Mouse (Mus musculus): ENCODE measurements at regions not wholly inside any gene's neighbourhood (a gene's known extent, or its start where the extent isn't known, plus 50 kb on each side); places are given as distances from the start of the nearest gene placed in this dataset.
A peak's percentile ranks its signal among the peaks of the same experiment; 100 is the strongest.

DNA sequence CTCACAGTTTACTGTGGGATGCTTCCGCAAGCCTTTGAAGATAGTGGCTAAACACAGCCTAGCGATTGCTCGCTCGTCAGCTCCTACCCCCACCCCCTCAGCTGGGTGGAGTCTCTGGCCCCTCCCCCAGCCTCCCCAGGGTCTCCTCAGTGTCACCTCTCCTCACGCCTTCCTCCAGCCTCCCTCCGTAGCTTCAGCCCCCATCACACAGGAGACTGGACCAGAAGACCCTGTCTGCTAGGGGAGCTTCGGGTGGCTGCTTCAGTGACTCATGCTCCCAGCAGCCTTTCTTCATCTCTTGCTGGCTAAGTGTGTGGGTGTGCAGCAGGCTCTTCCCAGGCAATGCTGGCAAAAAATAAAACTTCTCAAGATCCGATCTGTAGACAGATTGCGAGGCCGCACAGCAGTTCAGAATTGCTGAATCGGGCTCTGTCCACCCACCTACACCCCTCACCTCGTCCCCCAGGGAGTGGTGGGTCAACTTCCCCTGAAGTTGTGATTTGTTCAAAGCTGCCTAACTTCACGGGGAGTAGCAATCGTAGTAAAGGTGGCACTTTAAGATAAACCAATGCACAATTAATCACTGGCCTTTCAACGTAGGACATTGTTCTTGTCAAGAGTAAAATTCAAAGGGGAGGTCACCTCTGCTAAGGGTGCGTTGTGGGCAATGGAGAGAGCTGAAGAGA, 61.2 kb upstream of the Ankrd28 start:
- Histone ChIP-seq H3K9ac (ENCODE audit: low read depth, low read length) (no peak overlapping the region), H3K27ac (ENCODE audit: low read length) (no peak overlapping the region)

GRCm38 (mm10) chr14:31892186-31892510, 61.7 kb upstream of the Ankrd28 start:
- H3K4me1 ChIP-seq (ENCODE audit: control insufficient read depth, insufficient read depth, low read length): peaks cover 7% of the 10 kb centered on the region
- H3K9me3 ChIP-seq (replicated peaks; ENCODE audit: control insufficient read depth, low read length, poor library complexity, severe bottlenecking): no peaks in the 10 kb centered on the region
- no peak overlapping the region for H3K9ac ChIP-seq (ENCODE audit: low read depth, low read length)
- no peak for ATAC-seq
- H3K4me2 ChIP-seq (ENCODE audit: low read length): no peak overlapping the region
- no peak overlapping the region for H3K27ac ChIP-seq (ENCODE audit: low read length)
- 15% methylated on average over 6 of the region's 6 CpGs for WGBS
- H3K36me3 ChIP-seq (ENCODE audit: control insufficient read depth, insufficient read depth, low read length): no peaks in the 10 kb centered on the region
- H3K4me3 ChIP-seq (ENCODE audit: low read depth, low read length): no peak overlapping the region
- H3K27me3 ChIP-seq (ENCODE audit: control insufficient read depth, insufficient read depth, low read depth, low read length): no peaks in the 10 kb centered on the region

More for the DNA sequence above, 61.2 kb upstream of the Ankrd28 start:
- H3K9me3 ChIP-seq (replicated peaks; ENCODE audit: control insufficient read depth, low read length, poor library complexity, severe bottlenecking): no peaks in the 10 kb centered on the region
- no peaks in the 10 kb centered on the region for H3K36me3 ChIP-seq (ENCODE audit: control insufficient read depth, insufficient read depth, low read length)
- ATAC-seq: no peak; the same call in 1 of the 2 replicates
- no peak overlapping the region; the same call in 1 of the 2 replicates for H3K4me3 ChIP-seq (ENCODE audit: low read depth, low read length)
- peak overlapping the region; percentile 45 for H3K4me2 ChIP-seq (ENCODE audit: low read length)
- no peaks in the 10 kb centered on the region for H3K27me3 ChIP-seq (ENCODE audit: control insufficient read depth, insufficient read depth, low read depth, low read length)
- 7% methylated on average over 16 of the region's 16 CpGs for WGBS
- H3K4me1 ChIP-seq (ENCODE audit: control insufficient read depth, insufficient read depth, low read length): peaks cover 7% of the 10 kb centered on the region

DNA sequence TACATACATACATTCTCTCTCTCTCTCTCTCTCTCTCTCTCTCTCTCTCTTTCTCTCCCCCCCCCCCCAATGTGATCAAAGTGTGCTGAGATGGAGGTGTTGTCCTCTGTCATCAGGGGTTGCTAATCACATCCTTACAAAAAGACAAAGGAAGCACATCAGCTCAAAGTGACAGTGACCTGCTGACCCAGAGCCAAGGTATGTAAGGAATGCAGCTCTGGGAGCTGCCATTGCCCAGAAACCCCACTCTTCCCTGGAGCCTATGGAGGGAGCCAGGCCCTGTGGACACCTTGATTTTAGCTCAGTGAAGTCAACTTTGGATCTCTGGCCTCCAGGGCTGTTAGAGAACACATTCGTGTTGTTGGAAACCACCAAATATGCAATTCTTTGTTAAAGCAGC, 66.0 kb upstream of the Ankrd28 start:
- Histone ChIP-seq H3K4me3 (ENCODE audit: low read depth, low read length) (no peak overlapping the region), H3K27me3 (ENCODE audit: control insufficient read depth, insufficient read depth, low read depth, low read length) (no peaks in the 10 kb centered on the region), H3K36me3 (ENCODE audit: control insufficient read depth, insufficient read depth, low read length) (no peaks in the 10 kb centered on the region), H3K9me3 (replicated peaks; ENCODE audit: control insufficient read depth, low read length, poor library complexity, severe bottlenecking) (no peaks in the 10 kb centered on the region), H3K9ac (ENCODE audit: low read depth, low read length) (no peak overlapping the region), H3K27ac (ENCODE audit: low read length) (no peak overlapping the region), H3K4me2 (ENCODE audit: low read length) (no peak overlapping the region), H3K4me1 (ENCODE audit: control insufficient read depth, insufficient read depth, low read length) (peaks cover under 1% of the 10 kb centered on the region; the same call in 1 of the 2 replicates)
- WGBS: 76% methylated on average over 1 of the region's 1 CpGs
- no peak for ATAC-seq

GRCm38 (mm10) chr14:31899504-31899903, 69.1 kb upstream of the Ankrd28 start:
- Histone ChIP-seq H3K4me1 (ENCODE audit: control insufficient read depth, insufficient read depth, low read length) (no peaks in the 10 kb centered on the region), H3K4me2 (ENCODE audit: low read length) (no peak overlapping the region), H3K27ac (ENCODE audit: low read length) (no peak overlapping the region), H3K9me3 (replicated peaks; ENCODE audit: control insufficient read depth, low read length, poor library complexity, severe bottlenecking) (no peaks in the 10 kb centered on the region), H3K9ac (ENCODE audit: low read depth, low read length) (no peak overlapping the region), H3K36me3 (ENCODE audit: control insufficient read depth, insufficient read depth, low read length) (no peaks in the 10 kb centered on the region), H3K4me3 (ENCODE audit: low read depth, low read length) (no peak overlapping the region), H3K27me3 (ENCODE audit: control insufficient read depth, insufficient read depth, low read depth, low read length) (no peaks in the 10 kb centered on the region)
- 41% methylated on average over 8 of the region's 8 CpGs for WGBS
- no peak for ATAC-seq

DNA sequence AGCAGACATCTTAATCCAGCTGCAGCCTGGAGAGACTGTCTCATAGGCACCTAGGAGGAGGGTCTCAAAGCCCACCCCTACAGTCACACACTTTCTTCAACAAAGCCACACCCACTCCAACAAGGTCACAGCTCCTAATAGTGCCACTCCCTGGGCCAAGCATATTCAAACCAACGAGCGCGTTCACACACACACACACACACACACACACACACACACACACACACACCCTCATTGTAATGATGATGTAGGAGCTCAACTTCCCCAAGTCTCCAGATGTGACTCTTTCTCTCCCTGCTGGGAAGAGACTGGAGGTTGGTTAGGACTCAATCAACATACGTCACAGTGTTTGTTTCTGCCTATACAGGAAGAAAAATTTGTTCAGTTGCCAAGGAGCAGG, 69.5 kb upstream of the Ankrd28 start:
- 66% methylated on average over 4 of the region's 4 CpGs for WGBS
- H3K9ac ChIP-seq (ENCODE audit: low read depth, low read length): no peak overlapping the region
- H3K4me2 ChIP-seq (ENCODE audit: low read length): no peak overlapping the region
- no peaks in the 10 kb centered on the region for H3K9me3 ChIP-seq (replicated peaks; ENCODE audit: control insufficient read depth, low read length, poor library complexity, severe bottlenecking)
- no peak for ATAC-seq
- no peaks in the 10 kb centered on the region for H3K27me3 ChIP-seq (ENCODE audit: control insufficient read depth, insufficient read depth, low read depth, low read length)
- no peaks in the 10 kb centered on the region for H3K4me1 ChIP-seq (ENCODE audit: control insufficient read depth, insufficient read depth, low read length)
- no peak overlapping the region for H3K27ac ChIP-seq (ENCODE audit: low read length)
- H3K36me3 ChIP-seq (ENCODE audit: control insufficient read depth, insufficient read depth, low read length): no peaks in the 10 kb centered on the region
- H3K4me3 ChIP-seq (ENCODE audit: low read depth, low read length): no peak overlapping the region

DNA sequence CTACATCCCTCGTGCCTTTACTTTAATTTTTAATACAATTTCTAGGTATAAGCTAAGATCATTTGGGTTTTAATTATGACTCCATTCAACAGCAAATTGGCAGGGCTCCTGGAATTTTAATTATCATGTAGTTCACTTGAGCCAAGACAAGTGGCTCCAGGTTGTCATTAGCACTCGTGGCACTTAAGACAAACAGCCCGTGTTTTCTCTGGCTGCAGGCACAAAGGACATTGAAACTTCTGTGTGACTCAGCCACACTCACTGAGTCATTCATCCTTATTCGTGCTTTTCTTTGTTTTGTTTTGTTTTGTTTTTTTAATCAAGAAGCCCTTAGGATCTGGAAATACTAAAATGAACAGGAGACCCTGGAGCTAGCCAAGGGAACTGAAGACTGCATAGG, 71.5 kb upstream of the Ankrd28 start:
- 44% methylated on average over 4 of the region's 4 CpGs for WGBS

DNA sequence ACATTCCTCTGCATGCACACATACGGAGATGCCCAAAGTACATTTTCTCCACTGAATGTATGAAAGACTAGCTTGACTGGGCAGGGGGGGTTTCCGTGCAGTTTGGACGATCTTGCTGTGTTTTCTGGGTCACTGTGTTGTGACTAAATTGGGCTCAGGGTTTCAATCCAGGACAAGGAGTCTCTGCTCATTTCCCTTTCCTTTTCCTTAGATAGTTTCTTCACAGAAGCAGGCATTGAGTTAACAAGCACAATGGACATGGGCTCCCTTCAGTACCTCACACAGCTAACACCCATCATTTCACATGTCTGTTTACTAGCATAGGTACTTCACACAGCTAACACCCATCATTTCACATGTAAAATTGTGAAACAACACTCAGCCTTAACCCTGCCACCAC, 73.2 kb upstream of the Ankrd28 start:
- Histone ChIP-seq H3K36me3 (ENCODE audit: control insufficient read depth, insufficient read depth, low read length) (no peaks in the 10 kb centered on the region), H3K9me3 (replicated peaks; ENCODE audit: control insufficient read depth, low read length, poor library complexity, severe bottlenecking) (no peaks in the 10 kb centered on the region), H3K27ac (ENCODE audit: low read length) (no peak overlapping the region), H3K9ac (ENCODE audit: low read depth, low read length) (no peak overlapping the region), H3K4me1 (ENCODE audit: control insufficient read depth, insufficient read depth, low read length) (no peaks in the 10 kb centered on the region), H3K4me3 (ENCODE audit: low read depth, low read length) (no peak overlapping the region), H3K27me3 (ENCODE audit: control insufficient read depth, insufficient read depth, low read depth, low read length) (no peaks in the 10 kb centered on the region), H3K4me2 (ENCODE audit: low read length) (no peak overlapping the region)
- no peak for ATAC-seq
- 82% methylated on average over 3 of the region's 3 CpGs for WGBS

More for the DNA sequence above, 71.5 kb upstream of the Ankrd28 start:
- Histone ChIP-seq H3K9ac (ENCODE audit: low read depth, low read length) (no peak overlapping the region), H3K4me1 (ENCODE audit: control insufficient read depth, insufficient read depth, low read length) (no peaks in the 10 kb centered on the region), H3K4me2 (ENCODE audit: low read length) (no peak overlapping the region), H3K4me3 (ENCODE audit: low read depth, low read length) (no peak overlapping the region), H3K9me3 (replicated peaks; ENCODE audit: control insufficient read depth, low read length, poor library complexity, severe bottlenecking) (no peaks in the 10 kb centered on the region), H3K27ac (ENCODE audit: low read length) (no peak overlapping the region), H3K36me3 (ENCODE audit: control insufficient read depth, insufficient read depth, low read length) (no peaks in the 10 kb centered on the region), H3K27me3 (ENCODE audit: control insufficient read depth, insufficient read depth, low read depth, low read length) (no peaks in the 10 kb centered on the region)
- no peak for ATAC-seq

- Histone ChIP-seq H3K9me3 (replicated peaks; ENCODE audit: control insufficient read depth, low read length, poor library complexity, severe bottlenecking) (no peaks in the 10 kb centered on the region), H3K27me3 (ENCODE audit: control insufficient read depth, insufficient read depth, low read depth, low read length) (no peaks in the 10 kb centered on the region), H3K36me3 (ENCODE audit: control insufficient read depth, insufficient read depth, low read length) (no peaks in the 10 kb centered on the region), H3K4me3 (ENCODE audit: low read depth, low read length) (no peak overlapping the region), H3K27ac (ENCODE audit: low read length) (no peak overlapping the region), H3K4me1 (ENCODE audit: control insufficient read depth, insufficient read depth, low read length) (no peaks in the 10 kb centered on the region), H3K4me2 (ENCODE audit: low read length) (no peak overlapping the region), H3K9ac (ENCODE audit: low read depth, low read length) (no peak overlapping the region)
- WGBS: 84% methylated on average over 7 of the region's 7 CpGs
- ATAC-seq: no peak
Measured at GRCm38 (mm10) chr14:31908591-31908990, 78.1 kb upstream of the Ankrd28 start.

DNA sequence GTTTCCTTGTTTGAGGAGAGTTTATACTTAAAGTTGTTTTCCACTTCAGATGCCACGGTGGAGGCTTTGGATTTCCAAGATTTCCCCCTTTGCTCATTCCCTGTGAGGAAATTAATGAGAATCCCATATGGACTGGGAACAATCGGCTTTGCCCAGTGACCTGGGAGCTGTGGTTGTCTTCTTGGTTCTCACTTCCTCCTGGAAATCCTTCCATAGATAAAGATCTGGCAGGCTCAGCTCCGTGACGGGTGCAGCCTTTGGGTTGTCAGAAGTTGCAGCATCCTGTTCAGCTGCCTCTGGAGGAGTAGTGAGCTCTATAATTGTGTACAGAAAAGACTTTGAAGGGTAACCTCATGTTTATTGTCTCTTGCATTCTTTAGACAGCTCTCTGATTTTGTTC, 78.8 kb upstream of the Ankrd28 start:
- Histone ChIP-seq H3K4me2 (ENCODE audit: low read length) (no peak overlapping the region), H3K9me3 (replicated peaks; ENCODE audit: control insufficient read depth, low read length, poor library complexity, severe bottlenecking) (no peaks in the 10 kb centered on the region), H3K4me1 (ENCODE audit: control insufficient read depth, insufficient read depth, low read length) (no peaks in the 10 kb centered on the region), H3K27ac (ENCODE audit: low read length) (no peak overlapping the region), H3K4me3 (ENCODE audit: low read depth, low read length) (no peak overlapping the region), H3K27me3 (ENCODE audit: control insufficient read depth, insufficient read depth, low read depth, low read length) (no peaks in the 10 kb centered on the region), H3K9ac (ENCODE audit: low read depth, low read length) (no peak overlapping the region), H3K36me3 (ENCODE audit: control insufficient read depth, insufficient read depth, low read length) (no peaks in the 10 kb centered on the region)
- no peak for ATAC-seq
- 75% methylated on average over 4 of the region's 4 CpGs for WGBS
